Mouse (Mus musculus) limb, embryonic 13.5 days (tissue): ENCODE results near the gene Tbata. TPM values are rescaled to one million over a fixed set of nuclear protein-coding genes. Genes with fewer than 3 reads are reported as not detected.

Experiments used
- ATAC-seq: fragments of 200-750 bp; cut with Nextera tagmentation; 2 replicates; pipeline ENCODE4 v1.8.0; 2017; ENCODE audit warnings: low read depth, moderate number of reproducible peaks, moderate TSS enrichment; ENCODE audit not compliant: low FRiP score
- H3K27ac ChIP-seq: fragments of 300-500 bp; sonication (generic); 2 replicates; pipeline ENCODE4 v1.5.1; 2015; ENCODE audit warnings: inconsistent platforms, mild to moderate bottlenecking, moderate library complexity
- H3K27me3 ChIP-seq: fragments of 300-500 bp; sonication (generic); 2 replicates; pipeline ENCODE4 v1.6.1; 2015; ENCODE audit warnings: mild to moderate bottlenecking, inconsistent platforms
- H3K36me3 ChIP-seq: fragments of 300-500 bp; sonication (generic); 2 replicates; pipeline ENCODE4 v1.6.1; 2015; ENCODE audit warnings: inconsistent platforms, mild to moderate bottlenecking, moderate library complexity
- H3K4me1 ChIP-seq: fragments of 300-500 bp; sonication (generic); 2 replicates; pipeline ENCODE4 v1.6.1; 2015; ENCODE audit warnings: inconsistent platforms
- H3K4me2 ChIP-seq: fragments of 300-500 bp; sonication (generic); replicated peaks from 2 replicates; pipeline ENCODE4 v1.6.1; 2015; ENCODE audit warnings: inconsistent platforms, mild to moderate bottlenecking, moderate library complexity
- H3K4me3 ChIP-seq: fragments of 300-500 bp; sonication (generic); 2 replicates; pipeline ENCODE4 v1.5.1; 2015; ENCODE audit warnings: moderate library complexity, mild to moderate bottlenecking, inconsistent platforms
- H3K9ac ChIP-seq: fragments of 300-500 bp; sonication (generic); 2 replicates; pipeline ENCODE4 v1.6.1; 2015; ENCODE audit warnings: mild to moderate bottlenecking, inconsistent platforms
- H3K9me3 ChIP-seq: fragments of 300-500 bp; sonication (generic); 2 replicates; pipeline ENCODE4 v1.6.1; 2016; ENCODE audit warnings: inconsistent platforms
- WGBS: fragments of 180-500 bp; shearing (Covaris S2); methylation state at CpG from one replicate; pipeline ENCODE4 v1.1.7; 2015; 5-methylcytosine and 5-hydroxymethylcytosine counted together
- polyA plus RNA-seq: library from polyadenylated mRNA; unstranded; fragments of >200 nt; fragmentation: Nextera tagmentation; extraction: Ambion mirVana; gene quantifications from 2 replicates; pipeline ENCODE4 v1.2.1, GENCODE M21; 2015

The Tbata gene
- polyA plus RNA-seq, 1 experiment from 2014 or later: not detected

DNA sequence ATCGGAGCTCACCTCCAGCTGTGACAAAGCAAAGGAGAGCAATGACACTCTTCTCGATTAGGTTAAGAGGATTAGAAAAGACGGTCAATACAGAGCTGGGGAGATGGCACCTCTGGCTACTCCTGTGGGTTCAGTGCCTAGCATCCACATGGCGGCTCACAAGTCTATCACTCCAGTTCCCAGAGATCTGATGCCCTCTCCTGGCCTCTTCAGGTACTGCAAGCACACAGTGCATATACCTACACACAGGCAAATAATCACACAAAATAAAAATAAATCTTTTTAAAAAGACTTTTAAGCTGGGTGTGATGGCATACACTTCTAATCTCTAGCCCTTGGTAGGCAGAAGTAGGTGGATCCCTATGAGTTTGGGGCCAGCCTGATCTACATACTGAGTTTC lies 47.6 kb downstream of the Tbata start:
- no peaks in the 10 kb centered on the region for H3K4me1 ChIP-seq
- H3K27ac ChIP-seq: no peak overlapping the region
- H3K9me3 ChIP-seq: peaks cover 13% of the 10 kb centered on the region
- no peak for ATAC-seq
- no peak overlapping the region for H3K9ac ChIP-seq
- H3K4me2 ChIP-seq: no peak overlapping the region
- no peaks in the 10 kb centered on the region for H3K27me3 ChIP-seq
- H3K4me3 ChIP-seq: no peak overlapping the region
- 96% methylated on average over 4 of the region's 4 CpGs for WGBS
- H3K36me3 ChIP-seq: peaks cover 11% of the 10 kb centered on the region; the same call in 1 of the 2 replicates

GRCm38 (mm10) chr10:61225694-61226093 lies 53.9 kb downstream of the Tbata start:
- ATAC-seq: no peak
- no peaks in the 10 kb centered on the region for H3K9me3 ChIP-seq
- no peaks in the 10 kb centered on the region for H3K27me3 ChIP-seq
- H3K36me3 ChIP-seq: no peaks in the 10 kb centered on the region
- H3K9ac ChIP-seq: no peak overlapping the region
- no peak overlapping the region for H3K4me3 ChIP-seq
- H3K4me1 ChIP-seq: no peaks in the 10 kb centered on the region
- no peak overlapping the region for H3K27ac ChIP-seq
- 78% methylated on average over 5 of the region's 5 CpGs for WGBS
- H3K4me2 ChIP-seq: no peak overlapping the region

DNA sequence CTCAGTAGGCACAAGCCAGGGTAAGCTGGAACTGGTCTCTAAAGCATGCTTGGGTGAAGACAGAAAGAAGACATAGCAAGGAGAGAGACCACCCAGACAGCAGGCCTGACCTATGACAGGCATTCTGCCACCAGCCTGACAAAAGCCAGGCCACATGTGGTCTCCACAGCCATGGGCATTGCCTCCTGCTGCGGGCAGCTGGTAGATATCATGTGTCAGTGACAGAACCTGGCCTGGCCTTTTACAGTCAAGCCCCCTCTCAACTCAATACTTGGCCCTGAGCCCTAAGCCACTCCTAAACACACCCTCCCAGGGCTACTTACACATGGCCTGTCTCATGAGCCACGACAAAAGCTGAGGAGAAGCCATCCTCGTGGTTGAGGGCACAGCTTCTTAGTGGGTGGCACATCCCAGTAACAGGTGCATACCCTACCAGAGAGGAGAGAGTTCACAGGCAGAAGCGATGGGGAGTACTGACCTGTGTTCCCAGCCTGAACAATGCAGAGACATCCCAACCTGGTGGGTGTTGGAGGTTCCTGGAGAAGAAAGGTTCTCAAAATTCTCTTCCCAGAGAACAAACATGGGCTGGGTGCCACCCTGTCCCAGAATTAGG lies 55.1 kb downstream of the Tbata start:
- peak; percentile 57; the same call in 1 of the 2 replicates for ATAC-seq
- no peak overlapping the region for H3K9ac ChIP-seq
- no peaks in the 10 kb centered on the region for H3K4me1 ChIP-seq
- H3K4me3 ChIP-seq: no peak overlapping the region
- 47% methylated on average over 4 of the region's 4 CpGs for WGBS
- no peaks in the 10 kb centered on the region for H3K9me3 ChIP-seq
- no peaks in the 10 kb centered on the region for H3K27me3 ChIP-seq
- H3K4me2 ChIP-seq: no peak overlapping the region
- H3K27ac ChIP-seq: no peak overlapping the region
- no peaks in the 10 kb centered on the region for H3K36me3 ChIP-seq

DNA sequence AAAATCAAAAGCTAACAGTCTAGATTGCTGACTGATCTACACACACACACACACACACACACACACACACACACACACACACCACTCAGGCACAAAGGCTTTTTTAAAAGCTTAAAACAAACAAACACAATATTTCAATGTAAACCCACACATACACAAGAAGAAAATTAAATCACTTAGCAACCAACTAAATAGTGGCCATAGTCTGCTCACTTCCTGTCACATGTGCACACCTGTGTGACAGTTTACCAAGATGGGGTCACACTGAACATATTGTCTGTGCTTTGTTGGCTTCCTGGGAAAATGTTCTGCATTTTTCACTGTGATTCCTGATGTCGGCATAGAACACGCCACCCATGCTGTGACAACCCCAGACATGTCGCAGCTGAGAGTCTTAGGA lies 60.0 kb downstream of the Tbata start:
- Histone ChIP-seq H3K9ac (no peak overlapping the region), H3K36me3 (no peaks in the 10 kb centered on the region), H3K4me1 (no peaks in the 10 kb centered on the region), H3K4me2 (no peak overlapping the region), H3K27me3 (no peaks in the 10 kb centered on the region; the same call in 1 of the 2 replicates), H3K27ac (no peak overlapping the region), H3K4me3 (no peak overlapping the region), H3K9me3 (no peaks in the 10 kb centered on the region)
- no peak for ATAC-seq
- WGBS: 81% methylated on average over 3 of the region's 3 CpGs

- Histone ChIP-seq H3K36me3 (no peaks in the 10 kb centered on the region), H3K4me1 (0 out of 2 replicates have a peak, but pooled peaks cover 4% of the 10 kb centered on the region), H3K4me2 (no peak overlapping the region), H3K9me3 (no peaks in the 10 kb centered on the region), H3K27ac (no peak overlapping the region), H3K9ac (no peak overlapping the region), H3K27me3 (no peaks in the 10 kb centered on the region; the same call in 1 of the 2 replicates), H3K4me3 (no peak overlapping the region)
- no peak for ATAC-seq
- 37% methylated on average over 7 of the region's 7 CpGs for WGBS
Observed at GRCm38 (mm10) chr10:61232858-61233567, 61.3 kb downstream of the Tbata start.

GRCm38 (mm10) chr10:61234319-61234718 lies 62.6 kb downstream of the Tbata start:
- H3K4me3 ChIP-seq: no peak overlapping the region
- WGBS: 43% methylated on average over 4 of the region's 4 CpGs
- no peak for ATAC-seq

DNA sequence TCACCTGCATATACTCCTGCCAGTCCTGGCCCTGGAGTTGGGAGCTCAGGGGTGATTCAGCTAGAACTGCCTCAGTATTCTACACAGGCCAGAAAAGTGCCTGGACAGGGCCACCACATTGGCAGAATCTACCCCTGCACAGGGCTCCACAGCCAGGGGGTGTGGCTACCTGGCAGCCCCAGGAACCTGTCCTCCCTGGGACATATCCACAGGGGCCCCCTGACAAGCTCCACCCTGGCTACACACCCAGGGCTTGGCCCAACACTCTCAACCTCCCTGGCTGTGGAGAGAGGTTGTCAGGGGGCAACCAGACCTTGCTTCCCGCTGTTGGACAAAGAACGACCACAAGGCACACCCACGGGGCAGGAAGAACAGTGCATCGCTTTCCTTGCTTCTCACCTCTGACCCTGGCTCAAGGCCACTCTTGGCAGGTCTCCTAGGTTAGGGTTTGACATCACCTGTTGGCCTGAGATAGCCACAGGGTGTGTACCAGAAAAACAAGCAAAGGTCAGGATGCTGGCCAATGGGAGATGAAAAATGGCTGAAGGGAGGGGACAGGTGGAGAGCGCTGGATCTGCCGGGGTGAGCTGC lies 64.0 kb downstream of the Tbata start:
- Histone ChIP-seq H3K27me3 (no peaks in the 10 kb centered on the region; the same call in 1 of the 2 replicates), H3K9me3 (peaks cover 5% of the 10 kb centered on the region; the same call in 1 of the 2 replicates)
- 88% methylated on average over 6 of the region's 6 CpGs for WGBS

More at GRCm38 (mm10) chr10:61234319-61234718, 62.6 kb downstream of the Tbata start:
- no peak overlapping the region for H3K4me2 ChIP-seq
- no peaks in the 10 kb centered on the region for H3K36me3 ChIP-seq
- H3K9ac ChIP-seq: no peak overlapping the region
- H3K4me1 ChIP-seq: 0 out of 2 replicates have a peak, but pooled peaks cover 4% of the 10 kb centered on the region
- no peaks in the 10 kb centered on the region; the same call in 1 of the 2 replicates for H3K27me3 ChIP-seq
- H3K27ac ChIP-seq: no peak overlapping the region
- H3K9me3 ChIP-seq: peaks cover 5% of the 10 kb centered on the region; the same call in 1 of the 2 replicates

GRCm38 (mm10) chr10:61236683-61237390 lies 65.1 kb downstream of the Tbata start:
- whole genome bisulfite sequencing: 42% methylated on average over 4 of the region's 4 CpGs
- Histone ChIP-seq H3K4me3 (no peak overlapping the region), H3K9ac (no peak overlapping the region), H3K27ac (no peak overlapping the region), H3K4me2 (no peak overlapping the region), H3K9me3 (peaks cover 5% of the 10 kb centered on the region; the same call in 1 of the 2 replicates), H3K36me3 (no peaks in the 10 kb centered on the region), H3K4me1 (peaks cover 16% of the 10 kb centered on the region), H3K27me3 (no peaks in the 10 kb centered on the region; the same call in 1 of the 2 replicates)
- no peak for ATAC-seq

More for the DNA sequence above, 64.0 kb downstream of the Tbata start:
- H3K4me2 ChIP-seq: no peak overlapping the region
- H3K4me3 ChIP-seq: no peak overlapping the region
- H3K4me1 ChIP-seq: peaks cover 7% of the 10 kb centered on the region
- no peak overlapping the region for H3K9ac ChIP-seq
- no peaks in the 10 kb centered on the region for H3K36me3 ChIP-seq
- H3K27ac ChIP-seq: no peak overlapping the region
- no peak for ATAC-seq

DNA sequence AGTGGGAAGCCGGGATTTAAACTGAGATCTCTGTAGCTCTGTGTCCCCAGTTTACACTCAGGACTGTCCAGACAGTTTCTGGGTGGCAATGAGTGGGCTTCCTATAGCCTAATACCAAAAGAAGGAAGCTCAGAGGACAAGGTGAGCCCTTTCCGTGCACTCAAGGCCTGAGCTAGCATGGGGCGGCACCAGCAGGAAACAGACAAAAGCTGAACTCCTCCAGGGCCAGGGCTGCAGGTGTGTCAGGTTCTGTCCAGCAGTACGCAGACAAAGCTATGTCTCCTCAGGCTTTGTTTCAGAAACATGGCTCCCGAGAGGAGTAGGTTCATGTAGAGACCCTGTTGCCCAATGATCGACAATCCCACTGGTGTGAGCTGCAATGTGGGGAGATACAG lies 65.6 kb downstream of the Tbata start:
- H3K36me3 ChIP-seq: no peaks in the 10 kb centered on the region
- H3K9ac ChIP-seq: no peak overlapping the region
- no peak overlapping the region for H3K27ac ChIP-seq
- H3K9me3 ChIP-seq: peaks cover 5% of the 10 kb centered on the region; the same call in 1 of the 2 replicates
- H3K4me1 ChIP-seq: peaks cover 22% of the 10 kb centered on the region
- no peak overlapping the region for H3K4me3 ChIP-seq
- no peaks in the 10 kb centered on the region; the same call in 1 of the 2 replicates for H3K27me3 ChIP-seq
- no peak for ATAC-seq
- no peak overlapping the region for H3K4me2 ChIP-seq
- 78% methylated on average over 6 of the region's 6 CpGs for WGBS
